Mouse (Mus musculus): Measurements from ENCODE around the gene Rpe. TPM values are rescaled to one million over a fixed set of nuclear protein-coding genes. Genes with fewer than 3 reads are reported as not detected.
A peak's percentile ranks its signal among the peaks of the same experiment; 100 is the strongest.
"Not testable (repeated sequence)": the region's sequence is repeated elsewhere in the genome, so short reads cannot be mapped to it uniquely, and the experiment has no call there.

Rpe gene
- polyA plus RNA-seq, 1 experiment, result 8.2 TPM

- Histone ChIP-seq H3K27me3 (ENCODE audit: control insufficient read depth, insufficient read depth, insufficient read length) (no peaks in the 10 kb centered on the region), H3K79me3 (ENCODE audit: low read depth) (no peaks in the 10 kb centered on the region), H3ac (ENCODE audit: control insufficient read depth, insufficient read length, low read depth) (no peak overlapping the region), H3K79me2 (ENCODE audit: control insufficient read depth, insufficient read depth) (no peaks in the 10 kb centered on the region), H3K36me3 (ENCODE audit: control insufficient read depth, insufficient read depth) (no peaks in the 10 kb centered on the region), H3K4me3 (ENCODE audit: insufficient read depth, poor library complexity, severe bottlenecking) (no peak overlapping the region)
- TF ChIP-seq FOSL1 (IDR thresholded peaks at IDR 0.05; ENCODE audit: insufficient read depth, low read length, poor library complexity, severe bottlenecking), result no peak
Measured at GRCm38 (mm10) chr1:66694266-66694665, 6.4 kb upstream of the Rpe start.

GRCm38 (mm10) chr1:66695296-66695695 lies 5.3 kb upstream of the Rpe start:
- H3K27me3 ChIP-seq (ENCODE audit: control insufficient read depth, insufficient read depth, insufficient read length), result no peaks in the 10 kb centered on the region
- no peaks in the 10 kb centered on the region for H3K79me2 ChIP-seq (ENCODE audit: control insufficient read depth, insufficient read depth)
- H3K4me3 ChIP-seq (ENCODE audit: insufficient read depth, poor library complexity, severe bottlenecking), result no peak overlapping the region
- H3ac ChIP-seq (ENCODE audit: control insufficient read depth, insufficient read length, low read depth), result no peak overlapping the region
- TF ChIP-seq MYOD1 (IDR thresholded peaks at IDR 0.05; ENCODE audit: control insufficient read depth, insufficient read length, low read depth) (no peak), USF1 (IDR thresholded peaks at IDR 0.05; ENCODE audit: low read depth) (no peak), CEBPB (IDR thresholded peaks at IDR 0.05; ENCODE audit: low read depth) (no peak), CTCF (IDR thresholded peaks at IDR 0.05; ENCODE audit: control insufficient read depth, insufficient read depth, insufficient read length) (no peak), MYOG (IDR thresholded peaks at IDR 0.05; ENCODE audit: control insufficient read depth, extremely low read depth, insufficient read length) (no peak)
- no peaks in the 10 kb centered on the region for H3K36me3 ChIP-seq (ENCODE audit: control insufficient read depth, insufficient read depth)
- H3K79me3 ChIP-seq (ENCODE audit: low read depth), result no peaks in the 10 kb centered on the region

- not testable (repeated sequence) for H3K27me3 ChIP-seq (ENCODE audit: control insufficient read depth, insufficient read depth, insufficient read length); H3K36me3 ChIP-seq (ENCODE audit: control insufficient read depth, insufficient read depth); H3K4me3 ChIP-seq (ENCODE audit: insufficient read depth, poor library complexity, severe bottlenecking); H3ac ChIP-seq (ENCODE audit: control insufficient read depth, insufficient read length, low read depth)
- peaks cover 16% of the 10 kb centered on the region for H3K79me3 ChIP-seq (ENCODE audit: low read depth)
- H3K79me2 ChIP-seq (ENCODE audit: control insufficient read depth, insufficient read depth), result peaks cover 39% of the 10 kb centered on the region
Measured at GRCm38 (mm10) chr1:66699630-66700029, 1.0 kb upstream of the Rpe start.

DNA sequence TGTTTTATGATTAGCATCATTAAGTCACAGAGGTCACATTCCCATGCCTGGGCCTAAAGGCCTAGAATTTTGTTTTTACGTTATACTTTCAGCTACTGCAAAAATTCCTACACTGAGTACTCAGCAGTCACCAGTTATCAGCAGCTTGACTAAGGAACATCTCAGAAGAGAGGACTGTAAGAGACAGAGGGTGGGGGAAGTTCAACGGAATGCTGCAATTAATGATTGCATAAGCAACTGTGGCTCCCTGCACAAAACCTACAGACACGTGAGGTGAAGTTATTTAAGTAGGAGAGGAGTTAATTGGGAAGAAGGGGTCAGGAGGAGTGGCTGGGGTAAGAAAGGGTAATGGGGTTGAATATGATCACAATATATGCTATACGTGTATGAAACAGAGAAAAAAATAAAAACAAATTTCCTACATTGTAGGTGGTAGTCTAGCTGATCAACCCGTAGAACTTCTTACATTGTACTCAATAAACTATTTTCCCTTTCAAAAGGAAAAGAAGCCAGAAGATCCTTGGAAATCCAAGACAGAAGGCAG lies 410 bp upstream of the Rpe start:
- H3K79me3 ChIP-seq (ENCODE audit: low read depth), result peaks cover 16% of the 10 kb centered on the region
- no peaks in the 10 kb centered on the region for H3K36me3 ChIP-seq (ENCODE audit: control insufficient read depth, insufficient read depth)
- H3K27me3 ChIP-seq (ENCODE audit: control insufficient read depth, insufficient read depth, insufficient read length), result no peaks in the 10 kb centered on the region
- no peak for TF ChIP-seq FOSL1 (IDR thresholded peaks at IDR 0.05; ENCODE audit: insufficient read depth, low read length, poor library complexity, severe bottlenecking)
- TF ChIP-seq CTCF (IDR thresholded peaks at IDR 0.05; ENCODE audit: control insufficient read depth, insufficient read depth, insufficient read length), result no peak
- no peak for TF ChIP-seq USF1 (IDR thresholded peaks at IDR 0.05; ENCODE audit: low read depth)
- no peak for TF ChIP-seq MYOD1 (IDR thresholded peaks at IDR 0.05; ENCODE audit: control insufficient read depth, insufficient read length, low read depth)
- no peak for TF ChIP-seq CEBPB (IDR thresholded peaks at IDR 0.05; ENCODE audit: low read depth)
- TF ChIP-seq MAX (IDR thresholded peaks at IDR 0.05), result no peak
- TF ChIP-seq MYOG (IDR thresholded peaks at IDR 0.05; ENCODE audit: control insufficient read depth, extremely low read depth, insufficient read length), result no peak
- peak overlapping the region; percentile 61 for H3K4me3 ChIP-seq (ENCODE audit: insufficient read depth, poor library complexity, severe bottlenecking)
- no peak overlapping the region for H3ac ChIP-seq (ENCODE audit: control insufficient read depth, insufficient read length, low read depth)
- peaks cover 45% of the 10 kb centered on the region for H3K79me2 ChIP-seq (ENCODE audit: control insufficient read depth, insufficient read depth)

DNA sequence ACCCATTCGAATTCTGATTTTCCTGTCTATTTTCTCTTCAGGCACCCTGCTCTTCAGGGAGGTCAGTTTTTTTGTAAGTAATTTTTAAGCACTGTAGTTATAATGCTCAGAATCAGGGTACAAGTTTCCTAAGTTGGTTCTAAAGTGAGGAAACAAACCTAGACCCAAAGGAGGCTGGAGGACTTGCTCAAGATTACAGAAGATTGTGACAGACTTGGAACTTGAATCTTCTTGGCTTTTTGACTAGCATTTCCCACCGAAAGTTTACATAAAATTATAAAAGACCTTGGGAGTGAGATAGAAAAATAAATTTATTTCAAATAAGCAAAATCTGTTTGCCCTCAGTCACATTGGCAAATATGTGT lies 927 bp downstream of the Rpe start:
- no peak overlapping the region for H3ac ChIP-seq (ENCODE audit: control insufficient read depth, insufficient read length, low read depth)
- H3K79me2 ChIP-seq (ENCODE audit: control insufficient read depth, insufficient read depth), result peaks cover 48% of the 10 kb centered on the region
- peaks cover 16% of the 10 kb centered on the region for H3K79me3 ChIP-seq (ENCODE audit: low read depth)
- no peak for TF ChIP-seq MAX (IDR thresholded peaks at IDR 0.05)
- no peak for TF ChIP-seq FOSL1 (IDR thresholded peaks at IDR 0.05; ENCODE audit: insufficient read depth, low read length, poor library complexity, severe bottlenecking)
- TF ChIP-seq CEBPB (IDR thresholded peaks at IDR 0.05; ENCODE audit: low read depth), result no peak
- no peak for TF ChIP-seq MYOG (IDR thresholded peaks at IDR 0.05; ENCODE audit: control insufficient read depth, extremely low read depth, insufficient read length)
- no peak for TF ChIP-seq CTCF (IDR thresholded peaks at IDR 0.05; ENCODE audit: control insufficient read depth, insufficient read depth, insufficient read length)
- TF ChIP-seq USF1 (IDR thresholded peaks at IDR 0.05; ENCODE audit: low read depth), result no peak
- no peak for TF ChIP-seq MYOD1 (IDR thresholded peaks at IDR 0.05; ENCODE audit: control insufficient read depth, insufficient read length, low read depth)
- no peaks in the 10 kb centered on the region for H3K36me3 ChIP-seq (ENCODE audit: control insufficient read depth, insufficient read depth)
- H3K27me3 ChIP-seq (ENCODE audit: control insufficient read depth, insufficient read depth, insufficient read length), result no peaks in the 10 kb centered on the region
- H3K4me3 ChIP-seq (ENCODE audit: insufficient read depth, poor library complexity, severe bottlenecking), result peak overlapping the region; percentile 61

GRCm38 (mm10) chr1:66702623-66703345 lies 2.2 kb downstream of the Rpe start:
- H3K79me3 ChIP-seq (ENCODE audit: low read depth), result peaks cover 16% of the 10 kb centered on the region
- H3K4me3 ChIP-seq (ENCODE audit: insufficient read depth, poor library complexity, severe bottlenecking), result no peak overlapping the region
- peaks cover 5% of the 10 kb centered on the region for H3K36me3 ChIP-seq (ENCODE audit: control insufficient read depth, insufficient read depth)
- no peak overlapping the region for H3ac ChIP-seq (ENCODE audit: control insufficient read depth, insufficient read length, low read depth)
- TF ChIP-seq USF1 (IDR thresholded peaks at IDR 0.05; ENCODE audit: low read depth), result no peak
- no peak for TF ChIP-seq MAX (IDR thresholded peaks at IDR 0.05)
- TF ChIP-seq MYOG (IDR thresholded peaks at IDR 0.05; ENCODE audit: control insufficient read depth, extremely low read depth, insufficient read length), result no peak
- TF ChIP-seq CTCF (IDR thresholded peaks at IDR 0.05; ENCODE audit: control insufficient read depth, insufficient read depth, insufficient read length), result no peak
- no peak for TF ChIP-seq MYOD1 (IDR thresholded peaks at IDR 0.05; ENCODE audit: control insufficient read depth, insufficient read length, low read depth)
- TF ChIP-seq FOSL1 (IDR thresholded peaks at IDR 0.05; ENCODE audit: insufficient read depth, low read length, poor library complexity, severe bottlenecking), result no peak
- TF ChIP-seq CEBPB (IDR thresholded peaks at IDR 0.05; ENCODE audit: low read depth), result no peak
- H3K27me3 ChIP-seq (ENCODE audit: control insufficient read depth, insufficient read depth, insufficient read length), result no peaks in the 10 kb centered on the region
- peaks cover 48% of the 10 kb centered on the region for H3K79me2 ChIP-seq (ENCODE audit: control insufficient read depth, insufficient read depth)
